Mouse (Mus musculus) liver, adult 10 weeks (tissue): ENCODE data around the gene Tmem26. TPM values are rescaled to one million over a fixed set of nuclear protein-coding genes. Genes with fewer than 3 reads are reported as not detected.

ENCODE experiments used
- polyA plus RNA-seq: library from polyadenylated mRNA; stranded (reverse); fragments of 350-450 nt; fragmentation: Illumina TruSeq; extraction: RNeasy Lipid Tissue Mini Kit (QIAGEN cat#74804); gene quantifications from one replicate; pipeline ENCODE4 v1.2.3, GENCODE M21; 2014; ENCODE audit warnings: low read depth, low replicate concordance

Gene Tmem26
- polyA plus RNA-seq: 1.2 TPM

DNA sequence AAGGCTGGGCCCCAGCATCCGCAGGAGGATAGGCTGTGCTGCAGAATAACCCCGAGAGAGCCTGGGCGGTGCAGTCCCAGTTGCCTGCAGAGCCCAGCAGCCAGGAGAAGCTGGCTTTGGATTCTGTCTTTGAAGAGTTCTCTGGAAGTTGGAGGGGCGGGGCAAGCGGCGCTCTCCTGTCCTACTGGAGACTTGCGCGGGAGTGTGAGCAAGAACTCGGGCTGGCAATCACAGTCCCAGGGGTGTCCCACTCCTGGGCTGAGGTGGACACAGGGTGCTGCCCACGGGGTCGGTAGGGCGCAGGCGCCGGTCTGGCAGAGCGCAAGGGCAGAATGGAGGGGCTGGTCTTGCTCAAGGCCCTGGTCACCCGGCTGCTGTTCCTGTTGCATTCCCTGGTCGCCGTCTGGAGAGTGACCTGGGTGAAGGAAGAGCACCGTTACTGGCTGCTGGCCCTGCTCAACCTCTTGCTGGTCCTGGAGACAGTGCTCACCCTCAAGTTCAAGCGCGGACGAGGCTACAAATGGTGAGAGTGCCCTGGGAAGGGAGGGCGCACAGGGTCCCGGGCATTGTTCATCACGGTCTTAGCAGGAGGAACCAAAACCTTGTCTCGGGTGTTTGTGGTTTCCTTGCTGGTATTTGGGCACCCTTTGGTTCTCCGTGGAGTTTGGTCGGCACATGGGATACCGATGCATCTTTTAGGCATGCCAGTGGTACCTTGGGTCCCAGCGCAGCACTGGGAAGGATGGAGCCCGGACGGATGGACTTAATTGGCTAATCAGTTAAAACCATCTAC is at the start of gene Tmem26:
Gene Tmem26, plus strand, starts transcription at position 79 of the 793 bp plus-strand sequence.

Other genes starting within 250 kb of the Tmem26 start
- gene Cabcoco1, start 181.8 kb upstream of the Tmem26 start, polyA plus RNA-seq: 3.3 TPM